Mouse (Mus musculus) CD4-positive helper T cell, adult 2 months (primary cell): Measurements from ENCODE around the gene 6430571L13Rik.

Source experiments
- DNase-seq: peaks from one replicate; pipeline ENCODE4 v3.0.0-alpha.2; 2012; ENCODE audit warnings: low read depth, missing footprints, low spot score

Gene 6430571L13Rik

GRCm38 (mm10) chr9:107340267-107340859 lies at the start of gene 6430571L13Rik:
TSS of gene 6430571L13Rik (plus strand) at chr9:107340602.
- peak; percentile 91 for DNase-seq

- DNase-seq, result peak; percentile 80
These were observed 49.5 kb upstream of the 6430571L13Rik start for GRCm38 (mm10) chr9:107290897-107291296.

GRCm38 (mm10) chr9:107294249-107294648 lies 46.2 kb upstream of the 6430571L13Rik start:
- DNase-seq, result peak; percentile 79

- DNase-seq, result peak; percentile 90
These were observed 44.8 kb upstream of the 6430571L13Rik start for GRCm38 (mm10) chr9:107295616-107296015.

GRCm38 (mm10) chr9:107296016-107296040 lies 44.6 kb upstream of the 6430571L13Rik start, which contains the start of gene Cish:
TSS of gene Cish (plus strand) at chr9:107296026.
- no peak for DNase-seq

GRCm38 (mm10) chr9:107296041-107296440 lies 44.4 kb upstream of the 6430571L13Rik start:
- no peak for DNase-seq

GRCm38 (mm10) chr9:107296501-107296965 lies 43.9 kb upstream of the 6430571L13Rik start:
- DNase-seq, result peak; percentile 89

GRCm38 (mm10) chr9:107297059-107297458 lies 43.3 kb upstream of the 6430571L13Rik start:
- DNase-seq, result peak; percentile 37

GRCm38 (mm10) chr9:107297658-107298057 lies 42.7 kb upstream of the 6430571L13Rik start:
- DNase-seq, result no peak

- DNase-seq, result peak; percentile 66
These were observed 42.2 kb upstream of the 6430571L13Rik start for GRCm38 (mm10) chr9:107298059-107298780.

- peak; percentile 26 for DNase-seq
These were observed 41.5 kb upstream of the 6430571L13Rik start for GRCm38 (mm10) chr9:107298876-107299275.

- no peak for DNase-seq
These were observed 40.6 kb upstream of the 6430571L13Rik start for GRCm38 (mm10) chr9:107299783-107300182.

- DNase-seq, result peak; percentile 29
These were observed 40.0 kb upstream of the 6430571L13Rik start for GRCm38 (mm10) chr9:107300224-107300973.

- DNase-seq, result no peak
These were observed 38.7 kb upstream of the 6430571L13Rik start for GRCm38 (mm10) chr9:107301554-107302331.

- no peak for DNase-seq
These were observed 37.8 kb upstream of the 6430571L13Rik start for GRCm38 (mm10) chr9:107302592-107302991.

- DNase-seq, result peak; percentile 63
These were observed 37.1 kb upstream of the 6430571L13Rik start for GRCm38 (mm10) chr9:107303121-107303820.

GRCm38 (mm10) chr9:107303900-107304299 lies 36.5 kb upstream of the 6430571L13Rik start:
- no peak for DNase-seq

- DNase-seq, result no peak
These were observed 36.0 kb upstream of the 6430571L13Rik start for GRCm38 (mm10) chr9:107304383-107304782.

- no peak for DNase-seq
These were observed 35.4 kb upstream of the 6430571L13Rik start for GRCm38 (mm10) chr9:107305012-107305411.

- peak; percentile 89 for DNase-seq
These were observed 34.5 kb upstream of the 6430571L13Rik start for GRCm38 (mm10) chr9:107305601-107306542.
